Mouse (Mus musculus) splenic B cell, adult 2 months (primary cell): ENCODE measurements around the gene Ppm1m.

Experiments
- DNase-seq: peaks from one replicate; pipeline ENCODE4 v3.0.0-alpha.2; 2011; ENCODE audit warnings: low read depth, low spot score
- H3K27me3 ChIP-seq: 2 replicates; pipeline ENCODE4 v1.6.1; 2012; ENCODE audit warnings: mild to moderate bottlenecking, low read length, moderate library complexity, mixed read lengths; ENCODE audit not compliant: control insufficient read depth, poor library complexity, insufficient read depth, severe bottlenecking
- H3K36me3 ChIP-seq: 2 replicates; pipeline ENCODE4 v1.6.1; 2012; ENCODE audit warnings: mild to moderate bottlenecking, low read length, moderate library complexity, mixed read lengths; ENCODE audit not compliant: control insufficient read depth, poor library complexity, insufficient read depth, severe bottlenecking

Gene Ppm1m

DNA sequence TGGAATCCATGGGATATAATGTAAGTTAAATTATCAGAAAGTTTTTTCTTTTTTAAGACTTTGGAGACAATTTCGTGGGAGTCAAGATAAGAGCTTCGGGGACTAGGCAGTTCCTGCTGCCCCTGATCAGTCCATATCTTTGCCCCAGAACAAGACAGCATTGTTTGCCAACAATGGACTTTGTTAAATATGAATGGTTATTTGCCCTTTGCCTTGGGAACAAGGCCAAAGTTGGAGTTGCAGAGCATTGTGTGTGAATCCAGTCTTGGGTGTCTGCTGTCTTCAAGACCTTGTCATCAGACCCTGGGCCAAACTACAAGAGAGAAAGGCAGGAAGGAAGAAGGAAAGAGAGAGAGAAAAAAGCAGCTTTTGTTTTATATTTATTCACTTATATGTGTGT, 32.8 kb downstream of the Ppm1m start:
- no peak for DNase-seq
- Histone ChIP-seq H3K27me3 (0 out of 2 replicates have a peak, but pooled peaks cover 2% of the 10 kb centered on the region), H3K36me3 (no peaks in the 10 kb centered on the region)

DNA sequence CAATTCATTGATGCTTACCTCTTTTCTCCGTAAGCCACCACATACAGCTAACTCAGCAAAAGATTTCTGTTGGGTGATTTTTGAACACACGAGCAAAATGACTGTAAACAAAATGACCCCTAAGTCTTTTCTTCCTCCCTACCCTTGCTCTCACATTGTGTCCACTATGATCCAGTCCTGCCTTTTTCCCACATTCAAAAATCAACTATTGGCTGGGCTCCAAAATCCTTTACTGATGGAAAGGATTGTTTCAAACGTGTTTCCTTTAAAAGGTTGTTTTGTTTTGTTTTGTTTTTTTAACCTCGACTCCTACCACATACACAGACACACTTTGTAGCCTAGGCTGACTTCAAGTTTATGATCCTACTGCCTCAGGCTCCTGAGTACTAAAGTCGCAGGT, 39.1 kb downstream of the Ppm1m start:
- no peaks in the 10 kb centered on the region for H3K36me3 ChIP-seq
- DNase-seq, result no peak
- 0 out of 2 replicates have a peak, but pooled peaks cover 2% of the 10 kb centered on the region for H3K27me3 ChIP-seq

DNA sequence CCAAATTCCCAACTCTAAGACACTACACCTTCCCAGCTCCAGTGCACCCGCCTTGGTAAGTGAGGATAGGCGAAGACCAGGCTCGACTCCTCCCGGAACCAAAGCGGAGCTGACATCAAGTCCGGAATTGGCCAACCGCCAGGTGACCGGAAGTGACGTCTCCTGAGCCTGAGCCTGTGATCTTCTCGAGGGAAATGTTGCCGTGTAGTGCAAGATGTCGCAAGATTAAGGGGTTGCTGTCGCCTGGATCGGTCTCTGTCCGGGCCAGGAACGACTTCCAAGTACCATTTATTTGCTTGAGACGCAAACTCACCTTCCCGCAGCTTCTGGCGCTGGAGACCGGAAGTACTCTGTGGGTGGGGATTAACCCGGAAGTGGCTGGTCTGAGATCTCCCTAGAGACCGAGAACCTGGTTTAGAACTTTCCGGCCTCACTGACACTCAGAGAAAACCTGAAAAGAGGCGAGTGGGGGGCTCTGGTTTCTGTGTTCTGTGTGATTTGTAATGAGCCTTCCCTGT, 39.7 kb downstream of the Ppm1m start:
- 0 out of 2 replicates have a peak, but pooled peaks cover 2% of the 10 kb centered on the region for H3K27me3 ChIP-seq
- DNase-seq, result peak; percentile 93
- H3K36me3 ChIP-seq, result no peaks in the 10 kb centered on the region

GRCm38 (mm10) chr9:106159237-106159636, 40.3 kb downstream of the Ppm1m start:
- Histone ChIP-seq H3K36me3 (no peaks in the 10 kb centered on the region), H3K27me3 (no peaks in the 10 kb centered on the region)

DNA sequence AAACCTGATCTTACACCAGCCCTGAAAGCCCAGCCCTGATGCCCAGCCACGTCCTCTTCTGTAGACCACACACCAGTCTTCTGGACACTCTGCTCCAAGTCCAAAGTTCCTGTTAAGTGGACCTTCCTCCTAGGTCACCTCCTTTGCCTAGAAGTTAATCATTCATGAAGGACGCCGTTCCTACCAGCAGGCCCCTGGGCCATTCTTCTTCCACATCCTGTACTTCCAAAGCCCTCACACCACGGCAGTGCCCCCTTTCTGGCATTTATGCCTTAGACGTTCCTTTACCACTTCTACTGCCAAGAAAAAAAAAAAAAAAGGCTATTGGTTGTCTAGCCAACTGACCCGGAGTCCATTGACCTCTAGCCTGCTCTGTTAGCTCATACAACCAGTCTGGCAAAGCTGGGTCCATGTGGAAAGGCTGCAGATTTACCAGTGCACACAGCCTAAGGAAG, 41.5 kb downstream of the Ppm1m start, which contains the start of gene Glyctk:
Glyctk (minus strand) TSS at position 102 of the 455 bp plus-strand sequence.
- Histone ChIP-seq H3K36me3 (no peaks in the 10 kb centered on the region), H3K27me3 (no peaks in the 10 kb centered on the region)
- no peak for DNase-seq

More at GRCm38 (mm10) chr9:106159237-106159636, 40.3 kb downstream of the Ppm1m start:
- no peak for DNase-seq

- no peaks in the 10 kb centered on the region for H3K27me3 ChIP-seq
- DNase-seq, result no peak
- no peaks in the 10 kb centered on the region for H3K36me3 ChIP-seq
Measured at GRCm38 (mm10) chr9:106157623-106157925, 42.0 kb downstream of the Ppm1m start.

DNA sequence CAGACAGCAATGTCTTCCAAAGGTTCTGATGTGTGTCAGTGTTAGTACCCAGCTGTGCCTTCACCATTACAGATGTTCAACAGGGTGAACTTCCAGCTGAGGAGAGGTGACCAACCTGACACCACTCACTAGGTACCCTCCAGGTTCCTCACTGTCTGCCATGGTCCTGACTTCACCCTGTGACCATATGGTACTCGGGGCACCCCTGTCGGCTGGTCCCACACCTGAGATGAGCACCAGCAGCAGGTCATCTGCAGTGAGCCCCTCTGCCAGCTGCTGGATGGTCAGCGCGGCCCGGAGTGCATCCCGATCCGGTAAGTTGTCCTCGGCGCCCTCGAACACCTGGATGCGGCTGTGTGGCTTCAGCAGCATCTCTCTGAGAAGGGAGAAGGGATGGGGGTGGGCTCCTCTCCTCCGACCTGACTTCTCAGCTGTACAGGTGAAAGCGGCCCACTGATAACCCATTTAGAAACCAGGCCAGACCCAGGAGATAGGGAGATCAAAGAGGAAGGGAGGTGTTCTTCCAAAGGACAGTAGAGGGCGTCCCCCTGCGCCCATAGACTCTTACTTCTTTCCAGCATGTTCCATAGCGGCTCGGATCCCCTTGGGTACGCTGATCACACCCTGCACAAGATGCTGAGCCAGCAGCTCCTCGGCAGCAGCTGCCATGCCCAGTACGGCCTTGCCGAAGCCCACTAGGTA, 42.5 kb downstream of the Ppm1m start:
- no peak for DNase-seq

GRCm38 (mm10) chr9:106156419-106156818, 43.1 kb downstream of the Ppm1m start:
- DNase-seq, result peak; percentile 67
- Histone ChIP-seq H3K27me3 (no peaks in the 10 kb centered on the region), H3K36me3 (no peaks in the 10 kb centered on the region)

More for the DNA sequence above, 42.5 kb downstream of the Ppm1m start:
- H3K27me3 ChIP-seq, result no peaks in the 10 kb centered on the region
- no peaks in the 10 kb centered on the region for H3K36me3 ChIP-seq

- Histone ChIP-seq H3K36me3 (no peaks in the 10 kb centered on the region), H3K27me3 (no peaks in the 10 kb centered on the region)
- DNase-seq, result no peak
Measured at GRCm38 (mm10) chr9:106154106-106154505, 45.4 kb downstream of the Ppm1m start.

DNA sequence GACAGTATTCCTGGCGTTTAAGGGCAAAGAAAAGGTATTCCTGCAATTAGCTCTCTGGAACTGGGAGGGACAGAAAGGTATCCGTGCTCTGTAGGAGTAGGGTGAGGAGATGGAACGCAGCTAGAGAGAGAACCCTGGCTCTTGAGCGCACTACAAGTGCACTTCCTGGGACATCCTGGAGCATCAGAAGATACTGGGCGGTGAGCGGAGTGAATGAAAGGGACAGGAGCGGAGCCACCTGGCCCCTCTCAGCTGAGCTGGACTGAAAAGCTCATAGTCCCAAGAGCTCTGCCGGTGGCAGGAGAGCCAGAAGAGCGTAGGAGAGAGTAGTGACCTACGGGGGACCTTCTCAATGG, 50.2 kb downstream of the Ppm1m start:
- no peaks in the 10 kb centered on the region for H3K36me3 ChIP-seq
- no peak for DNase-seq
- H3K27me3 ChIP-seq, result no peaks in the 10 kb centered on the region

GRCm38 (mm10) chr9:106148541-106149398, 50.8 kb downstream of the Ppm1m start:
- DNase-seq, result no peak
- Histone ChIP-seq H3K27me3 (no peaks in the 10 kb centered on the region), H3K36me3 (no peaks in the 10 kb centered on the region)

DNA sequence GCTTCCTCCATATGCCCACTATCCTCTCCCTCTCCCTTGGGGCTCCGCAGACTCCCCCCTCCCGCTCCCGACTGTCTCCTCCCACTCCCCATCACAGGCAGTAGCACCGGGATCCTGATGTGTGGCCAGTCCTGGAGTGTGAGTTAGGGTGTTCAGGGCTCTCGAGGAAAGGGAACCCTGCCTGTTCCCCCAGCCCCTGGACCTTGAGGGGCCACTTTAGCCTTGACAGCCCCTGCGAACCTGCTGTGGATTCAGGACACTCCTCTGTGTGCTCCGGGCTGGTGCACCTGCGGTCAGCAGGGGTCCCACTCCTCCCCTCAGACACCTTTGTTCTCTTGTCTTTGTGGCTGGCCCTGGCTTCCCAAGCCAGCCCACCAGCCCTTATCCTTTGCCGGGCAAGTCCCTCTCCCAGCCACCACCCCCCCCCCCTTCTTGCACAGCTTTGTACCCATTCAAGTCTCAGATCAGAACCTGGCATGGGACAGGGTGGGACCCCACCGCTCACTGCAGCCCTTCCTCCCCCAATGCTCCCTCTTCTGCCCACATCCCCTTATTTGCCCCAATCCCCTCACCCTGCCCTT, 51.6 kb downstream of the Ppm1m start:
- no peak for DNase-seq
- Histone ChIP-seq H3K36me3 (no peaks in the 10 kb centered on the region), H3K27me3 (no peaks in the 10 kb centered on the region)

GRCm38 (mm10) chr9:106147281-106147680, 52.3 kb downstream of the Ppm1m start:
- H3K27me3 ChIP-seq, result no peaks in the 10 kb centered on the region
- no peaks in the 10 kb centered on the region for H3K36me3 ChIP-seq
- no peak for DNase-seq

- no peak for DNase-seq
- H3K36me3 ChIP-seq, result no peaks in the 10 kb centered on the region
- no peaks in the 10 kb centered on the region for H3K27me3 ChIP-seq
Measured at GRCm38 (mm10) chr9:106145582-106145981, 54.0 kb downstream of the Ppm1m start.
